Mouse (Mus musculus): ENCODE measurements around the gene Pgm2l1. TPM values are rescaled to one million over a fixed set of nuclear protein-coding genes. Genes with fewer than 3 reads are reported as not detected.

Gene Pgm2l1
- polyA plus RNA-seq (2017; shearing (Covaris generic)): 1 to 10 TPM; 2.1 to 4.7 TPM

DNA sequence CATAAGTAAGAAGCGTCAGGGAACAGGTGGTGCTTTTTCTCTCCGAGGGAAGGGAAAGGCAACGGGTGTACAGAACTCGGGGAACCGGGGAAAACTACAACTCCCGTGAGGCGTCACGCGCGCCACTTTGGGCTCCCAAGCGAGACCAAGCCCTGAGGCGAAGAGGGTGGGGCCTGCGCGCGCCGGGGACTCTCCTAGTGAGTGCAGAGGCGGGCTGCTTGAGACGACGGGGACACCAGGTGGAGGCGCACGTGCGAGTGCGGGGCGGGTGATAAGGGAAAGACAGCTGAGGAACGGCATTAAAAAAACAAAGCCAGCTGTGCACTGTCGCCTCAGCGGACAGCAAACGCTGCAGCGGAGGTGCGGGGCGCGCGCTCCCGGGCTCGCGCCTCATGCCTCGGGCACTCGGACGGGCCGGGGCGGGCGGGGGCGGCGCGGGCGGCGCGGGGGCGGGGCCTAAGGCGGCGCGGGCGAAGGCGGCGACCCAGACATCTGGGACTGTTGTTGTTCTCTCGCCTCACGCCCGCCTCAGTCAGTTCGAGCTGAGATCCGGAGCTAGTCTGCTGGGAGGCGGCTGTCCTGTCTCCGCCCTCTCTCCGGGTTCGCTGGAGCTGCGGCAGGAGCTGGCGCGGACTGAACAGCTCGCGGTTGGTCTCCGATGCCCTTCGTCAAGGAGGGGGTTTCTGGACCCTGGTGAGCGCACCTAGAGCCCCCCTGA, at the start of gene Pgm2l1:
Gene Pgm2l1, plus strand, starts transcription at position 237 of the 718 bp plus-strand sequence.

DNA sequence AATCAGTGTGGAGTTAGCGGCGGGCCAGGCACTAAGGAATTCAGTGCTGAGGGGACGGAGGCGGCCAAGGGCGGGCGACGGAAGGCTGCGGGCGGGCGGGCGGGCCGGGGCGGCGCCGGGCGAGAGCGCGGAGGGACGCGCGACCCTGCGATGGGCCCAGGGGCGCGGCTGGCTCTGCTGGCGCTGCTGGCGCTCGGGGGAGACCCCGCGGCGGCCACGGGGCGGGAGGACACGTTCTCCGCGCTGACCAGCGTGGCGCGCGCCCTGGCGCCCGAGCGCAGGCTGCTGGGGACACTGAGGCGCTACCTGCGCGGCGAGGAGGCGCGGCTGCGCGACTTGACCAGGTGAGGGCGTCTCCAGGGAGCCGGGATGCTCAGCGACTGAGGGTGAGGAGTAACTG, 58.2 kb downstream of the Pgm2l1 start, which contains the start of gene P4ha3:
Gene P4ha3, plus strand, starts transcription at position 138 of the 400 bp plus-strand sequence.

Other genes with a start within 250 kb of the Pgm2l1 start
- gene Rnf169, start 246.9 kb upstream of the Pgm2l1 start, polyA plus RNA-seq (2017; shearing (Covaris generic)): 10 to 100 TPM in 1 of 2 experiments, 1 to 10 TPM in 1; 6.8 to 11.0 TPM
- gene Chrdl2, start 221.2 kb upstream of the Pgm2l1 start, polyA plus RNA-seq (2017; shearing (Covaris generic)): under 1 TPM in 1 of 2 experiments, not detected in 1; 0.29 TPM
- gene Pold3, start 105.8 kb upstream of the Pgm2l1 start, polyA plus RNA-seq (2017; shearing (Covaris generic)): 10 to 100 TPM; 36.4 to 45.9 TPM
- 1 to 10 TPM; 1.6 to 4.1 TPM for gene Lipt2, start 68.1 kb upstream of the Pgm2l1 start, polyA plus RNA-seq (2017; shearing (Covaris generic))
- gene Kcne3, start 50.9 kb upstream of the Pgm2l1 start, polyA plus RNA-seq (2017; shearing (Covaris generic)): under 1 TPM in 1 of 2 experiments, not detected in 1; 0.22 TPM
- gene P4ha3, start 58.1 kb downstream of the Pgm2l1 start, polyA plus RNA-seq (2017; shearing (Covaris generic)): under 1 TPM in 1 of 2 experiments, not detected in 1; 0.18 TPM
- 10 to 100 TPM; 26.5 to 39.8 TPM for gene C2cd3, start 144.8 kb downstream of the Pgm2l1 start, polyA plus RNA-seq (2017; shearing (Covaris generic))
- 10 to 100 TPM; 33.1 to 37.5 TPM for gene Ppme1, start 144.9 kb downstream of the Pgm2l1 start, polyA plus RNA-seq (2017; shearing (Covaris generic))
- under 1 TPM; 0.11 to 0.29 TPM for gene Ucp3, start 245.6 kb downstream of the Pgm2l1 start, polyA plus RNA-seq (2017; shearing (Covaris generic))

All from activated CD4-positive, CD25-positive, alpha-beta regulatory T cell (primary cell).